Mouse (Mus musculus) induced T-regulatory cell, adult 2 months (primary cell): ENCODE data around the gene Agfg1.

Source experiments
- DNase-seq: peaks from one replicate; pipeline ENCODE4 v3.0.0-alpha.2; 2012; ENCODE audit warnings: low read depth

The Agfg1 gene

GRCm38 (mm10) chr1:82825256-82825655 is 14.0 kb upstream of the Agfg1 start:
- no peak for DNase-seq

- DNase-seq = no peak
Measured at GRCm38 (mm10) chr1:82825783-82826182, 13.5 kb upstream of the Agfg1 start.

- no peak for DNase-seq
Measured at GRCm38 (mm10) chr1:82826911-82827310, 12.4 kb upstream of the Agfg1 start.

- peak; percentile 84 for DNase-seq
Measured at GRCm38 (mm10) chr1:82830771-82831170, 8.5 kb upstream of the Agfg1 start.

GRCm38 (mm10) chr1:82831547-82832240 is 7.6 kb upstream of the Agfg1 start:
- DNase-seq = peak; percentile 90

GRCm38 (mm10) chr1:82832495-82833021 is 6.7 kb upstream of the Agfg1 start:
- peak; percentile 93 for DNase-seq

- DNase-seq = peak; percentile 85
Measured at GRCm38 (mm10) chr1:82833501-82833900, 5.8 kb upstream of the Agfg1 start.

- DNase-seq = peak; percentile 88
Measured at GRCm38 (mm10) chr1:82834572-82834971, 4.7 kb upstream of the Agfg1 start.

- DNase-seq = peak; percentile 91
Measured at GRCm38 (mm10) chr1:82836342-82837217, 2.7 kb upstream of the Agfg1 start.

- DNase-seq = peak; percentile 37
Measured at GRCm38 (mm10) chr1:82837579-82837978, 1.7 kb upstream of the Agfg1 start.

- DNase-seq = peak; percentile 59
Measured at GRCm38 (mm10) chr1:82838469-82839295, 601 bp upstream of the Agfg1 start.

- peak; percentile 47 for DNase-seq
Measured at GRCm38 (mm10) chr1:82839614-82840421, 535 bp downstream of the Agfg1 start.

- no peak for DNase-seq
Measured at GRCm38 (mm10) chr1:82855729-82856128, 16.4 kb downstream of the Agfg1 start.

- no peak for DNase-seq
Measured at GRCm38 (mm10) chr1:82858236-82858635, 19.0 kb downstream of the Agfg1 start.

GRCm38 (mm10) chr1:82860391-82860790 is 21.1 kb downstream of the Agfg1 start:
- no peak for DNase-seq

- no peak for DNase-seq
Measured at GRCm38 (mm10) chr1:82870202-82870601, 30.9 kb downstream of the Agfg1 start.

GRCm38 (mm10) chr1:82879172-82879571 is 39.9 kb downstream of the Agfg1 start:
- peak; percentile 61 for DNase-seq

- no peak for DNase-seq
Measured at GRCm38 (mm10) chr1:82880196-82880595, 40.9 kb downstream of the Agfg1 start.

- DNase-seq = no peak
Measured at GRCm38 (mm10) chr1:82893269-82893668, 54.0 kb downstream of the Agfg1 start.

- DNase-seq = peak; percentile 65
Measured at GRCm38 (mm10) chr1:82900567-82900966, 61.3 kb downstream of the Agfg1 start.

- DNase-seq = no peak
Measured at GRCm38 (mm10) chr1:82901201-82901600, 61.9 kb downstream of the Agfg1 start.
